Mouse (Mus musculus) hindbrain, embryonic 11.5 days (tissue): ENCODE results near the gene Espn. TPM values are rescaled to one million over a fixed set of nuclear protein-coding genes. Genes with fewer than 3 reads are reported as not detected.

Experiments
- ATAC-seq: fragments of 200-750 bp; cut with Nextera tagmentation; 2 replicates; pipeline ENCODE4 v1.8.0; 2017; ENCODE audit warnings: mild to moderate bottlenecking, moderate TSS enrichment, moderate library complexity; ENCODE audit not compliant: low FRiP score
- DNase-seq: peaks from one replicate; pipeline ENCODE4 v3.0.0-alpha.2; 2015; ENCODE audit warnings: low spot score
- H3K27ac ChIP-seq: fragments of 300-500 bp; sonication (generic); 2 replicates; pipeline ENCODE4 v1.5.1; 2014; ENCODE audit warnings: mild to moderate bottlenecking, low read depth, low read length
- H3K27me3 ChIP-seq: fragments of 300-500 bp; sonication (generic); 2 replicates; pipeline ENCODE4 v1.6.1; 2014; ENCODE audit warnings: mild to moderate bottlenecking, low read length, moderate library complexity, mixed read lengths; ENCODE audit not compliant: control insufficient read depth, insufficient read depth
- H3K36me3 ChIP-seq: fragments of 300-500 bp; sonication (generic); 2 replicates; pipeline ENCODE4 v1.6.1; 2014; ENCODE audit warnings: mild to moderate bottlenecking, low read length, moderate library complexity, mixed read lengths; ENCODE audit not compliant: control insufficient read depth, insufficient read depth
- H3K4me1 ChIP-seq: fragments of 300-500 bp; sonication (generic); replicated peaks from 2 replicates; pipeline ENCODE4 v1.6.1; 2014; ENCODE audit warnings: low read length, mixed read lengths; ENCODE audit not compliant: control insufficient read depth, insufficient read depth
- H3K4me2 ChIP-seq: fragments of 300-500 bp; sonication (generic); replicated peaks from 2 replicates; pipeline ENCODE4 v1.6.1; 2014; ENCODE audit warnings: mild to moderate bottlenecking, low read depth, low read length
- H3K4me3 ChIP-seq: fragments of 300-500 bp; sonication (generic); 2 replicates; pipeline ENCODE4 v1.5.1; 2014; ENCODE audit warnings: low read depth, low read length
- H3K9ac ChIP-seq: fragments of 300-500 bp; sonication (generic); 2 replicates; pipeline ENCODE4 v1.6.1; 2014; ENCODE audit warnings: low read depth, low read length
- H3K9me3 ChIP-seq: fragments of 300-500 bp; sonication (generic); 2 replicates; pipeline ENCODE4 v1.6.1; 2016; ENCODE audit warnings: low read length; ENCODE audit not compliant: control insufficient read depth
- WGBS: fragments of 180-500 bp; shearing (Covaris S2); extraction: QIAGEN DNeasy Blood & Tissue Kit; methylation state at CpG from one replicate; pipeline ENCODE4 v1.1.7; 2014; 5-methylcytosine and 5-hydroxymethylcytosine counted together
- polyA plus RNA-seq: library from polyadenylated mRNA; unstranded; fragments of >200 nt; fragmentation: Nextera tagmentation; extraction: Ambion mirVana; gene quantifications from 2 replicates; pipeline ENCODE4 v1.2.1, GENCODE M21; 2014

The Espn gene
- polyA plus RNA-seq, 1 experiment from 2014 or later, result 2.0 TPM

GRCm38 (mm10) chr4:152176638-152177037 is 24.5 kb upstream of the Espn start:
- Histone ChIP-seq H3K4me3 (no peak overlapping the region), H3K4me1 (no peaks in the 10 kb centered on the region; the same call in 1 of the 2 replicates), H3K9me3 (no peaks in the 10 kb centered on the region), H3K9ac (no peak overlapping the region), H3K36me3 (no peaks in the 10 kb centered on the region), H3K27me3 (peaks cover 7% of the 10 kb centered on the region; the same call in 1 of the 2 replicates), H3K27ac (no peak overlapping the region), H3K4me2 (no peak overlapping the region)
- DNase-seq (no peak), ATAC-seq (no peak)
- WGBS, result 70% methylated on average over 3 of the region's 3 CpGs

- no peak overlapping the region for H3K4me3 ChIP-seq
- WGBS, result 82% methylated on average over 9 of the region's 9 CpGs
- no peak overlapping the region for H3K9ac ChIP-seq
- H3K9me3 ChIP-seq, result no peaks in the 10 kb centered on the region
- peaks cover 7% of the 10 kb centered on the region; the same call in 1 of the 2 replicates for H3K27me3 ChIP-seq
- no peak for DNase-seq
- no peaks in the 10 kb centered on the region for H3K36me3 ChIP-seq
- no peaks in the 10 kb centered on the region; the same call in 1 of the 2 replicates for H3K4me1 ChIP-seq
- no peak for ATAC-seq
- H3K27ac ChIP-seq, result no peak overlapping the region
- no peak overlapping the region for H3K4me2 ChIP-seq
Measured at GRCm38 (mm10) chr4:152173956-152174355, 21.8 kb upstream of the Espn start.

GRCm38 (mm10) chr4:152173041-152173440 is 20.9 kb upstream of the Espn start:
- Histone ChIP-seq H3K9ac (no peak overlapping the region), H3K4me1 (no peaks in the 10 kb centered on the region), H3K4me3 (no peak overlapping the region), H3K27ac (no peak overlapping the region), H3K9me3 (no peaks in the 10 kb centered on the region), H3K27me3 (peaks cover 7% of the 10 kb centered on the region; the same call in 1 of the 2 replicates), H3K4me2 (no peak overlapping the region), H3K36me3 (no peaks in the 10 kb centered on the region)
- WGBS, result 3% methylated on average over 5 of the region's 5 CpGs
- DNase-seq, result peak; percentile 86
- ATAC-seq, result no peak

GRCm38 (mm10) chr4:152171543-152171942 is 19.4 kb upstream of the Espn start:
- no peaks in the 10 kb centered on the region for H3K9me3 ChIP-seq
- no peak overlapping the region for H3K4me2 ChIP-seq
- no peak overlapping the region for H3K9ac ChIP-seq
- H3K36me3 ChIP-seq, result no peaks in the 10 kb centered on the region
- ATAC-seq (no peak), DNase-seq (no peak)
- no peaks in the 10 kb centered on the region for H3K4me1 ChIP-seq
- H3K27me3 ChIP-seq, result peaks cover 5% of the 10 kb centered on the region; the same call in 1 of the 2 replicates
- H3K4me3 ChIP-seq, result no peak overlapping the region
- WGBS, result 84% methylated on average over 6 of the region's 6 CpGs
- H3K27ac ChIP-seq, result no peak overlapping the region

GRCm38 (mm10) chr4:152170286-152170685 is 18.1 kb upstream of the Espn start:
- H3K9ac ChIP-seq, result no peak overlapping the region
- DNase-seq, result no peak
- H3K36me3 ChIP-seq, result no peaks in the 10 kb centered on the region
- no peak overlapping the region for H3K27ac ChIP-seq
- no peaks in the 10 kb centered on the region for H3K4me1 ChIP-seq
- ATAC-seq, result no peak
- WGBS, result 87% methylated on average over 10 of the region's 10 CpGs
- no peaks in the 10 kb centered on the region for H3K9me3 ChIP-seq
- H3K4me2 ChIP-seq, result no peak overlapping the region
- H3K4me3 ChIP-seq, result no peak overlapping the region
- H3K27me3 ChIP-seq, result peaks cover 2% of the 10 kb centered on the region; the same call in 1 of the 2 replicates

- Histone ChIP-seq H3K27me3 (0 out of 2 replicates have a peak, but pooled peaks cover under 1% of the 10 kb centered on the region), H3K4me2 (no peak overlapping the region)
- 87% methylated on average over 7 of the region's 7 CpGs for WGBS
Measured at GRCm38 (mm10) chr4:152169103-152169502, 16.9 kb upstream of the Espn start.

GRCm38 (mm10) chr4:152168052-152168451 is 15.9 kb upstream of the Espn start:
- Histone ChIP-seq H3K4me2 (no peak overlapping the region), H3K9ac (no peak overlapping the region), H3K4me1 (no peaks in the 10 kb centered on the region), H3K27ac (no peak overlapping the region), H3K9me3 (no peaks in the 10 kb centered on the region), H3K27me3 (0 out of 2 replicates have a peak, but pooled peaks cover 3% of the 10 kb centered on the region), H3K36me3 (no peaks in the 10 kb centered on the region), H3K4me3 (no peak overlapping the region)
- DNase-seq, result no peak
- WGBS, result 62% methylated on average over 8 of the region's 8 CpGs
- no peak for ATAC-seq

More at GRCm38 (mm10) chr4:152169103-152169502, 16.9 kb upstream of the Espn start:
- DNase-seq (no peak), ATAC-seq (no peak)
- H3K4me3 ChIP-seq, result no peak overlapping the region
- H3K4me1 ChIP-seq, result no peaks in the 10 kb centered on the region
- H3K27ac ChIP-seq, result no peak overlapping the region
- no peak overlapping the region for H3K9ac ChIP-seq
- H3K9me3 ChIP-seq, result no peaks in the 10 kb centered on the region
- H3K36me3 ChIP-seq, result no peaks in the 10 kb centered on the region

GRCm38 (mm10) chr4:152165036-152165931 is 13.1 kb upstream of the Espn start:
- H3K27me3 ChIP-seq, result peaks cover 27% of the 10 kb centered on the region
- ATAC-seq, result no peak

GRCm38 (mm10) chr4:152162748-152163147 is 10.6 kb upstream of the Espn start:
- no peak overlapping the region for H3K9ac ChIP-seq
- 87% methylated on average over 2 of the region's 2 CpGs for WGBS
- peaks cover 10% of the 10 kb centered on the region for H3K4me1 ChIP-seq
- H3K27ac ChIP-seq, result no peak overlapping the region
- no peaks in the 10 kb centered on the region for H3K9me3 ChIP-seq
- H3K36me3 ChIP-seq, result no peaks in the 10 kb centered on the region
- H3K27me3 ChIP-seq, result peaks cover 52% of the 10 kb centered on the region
- DNase-seq (no peak), ATAC-seq (no peak)
- no peak overlapping the region for H3K4me3 ChIP-seq
- no peak overlapping the region for H3K4me2 ChIP-seq

More at GRCm38 (mm10) chr4:152165036-152165931, 13.1 kb upstream of the Espn start:
- Histone ChIP-seq H3K9me3 (no peaks in the 10 kb centered on the region), H3K9ac (no peak overlapping the region), H3K36me3 (no peaks in the 10 kb centered on the region), H3K4me1 (no peaks in the 10 kb centered on the region), H3K4me3 (no peak overlapping the region), H3K27ac (no peak overlapping the region), H3K4me2 (no peak overlapping the region)
- peak; percentile 81 for DNase-seq
- WGBS, result 28% methylated on average over 22 of the region's 22 CpGs
